Mouse (Mus musculus): ENCODE measurements around the gene Gpr146. TPM values are rescaled to one million over a fixed set of nuclear protein-coding genes. Genes with fewer than 3 reads are reported as not detected.
A peak's percentile ranks its signal among the peaks of the same experiment; 100 is the strongest.

Gpr146 gene
- total RNA-seq, 2 experiments from 2014 or later: 39.6 to 40.5 TPM

- peak in 1 of 2 experiments; percentile 12 for DNase-seq
Measured at GRCm38 (mm10) chr5:139399991-139400390, 22.5 kb downstream of the Gpr146 start.

- DNase-seq: no peak
Measured at GRCm38 (mm10) chr5:139402106-139402505, 24.6 kb downstream of the Gpr146 start.

GRCm38 (mm10) chr5:139403692-139404260 lies 26.3 kb downstream of the Gpr146 start:
- DNase-seq: no peak

GRCm38 (mm10) chr5:139404801-139405401 lies 27.4 kb downstream of the Gpr146 start, which contains the start of gene C130050O18Rik:
Gene C130050O18Rik (plus strand): TSS chr5:139405280.
- peak in 1 of 2 experiments; percentile 37 for DNase-seq

DNA sequence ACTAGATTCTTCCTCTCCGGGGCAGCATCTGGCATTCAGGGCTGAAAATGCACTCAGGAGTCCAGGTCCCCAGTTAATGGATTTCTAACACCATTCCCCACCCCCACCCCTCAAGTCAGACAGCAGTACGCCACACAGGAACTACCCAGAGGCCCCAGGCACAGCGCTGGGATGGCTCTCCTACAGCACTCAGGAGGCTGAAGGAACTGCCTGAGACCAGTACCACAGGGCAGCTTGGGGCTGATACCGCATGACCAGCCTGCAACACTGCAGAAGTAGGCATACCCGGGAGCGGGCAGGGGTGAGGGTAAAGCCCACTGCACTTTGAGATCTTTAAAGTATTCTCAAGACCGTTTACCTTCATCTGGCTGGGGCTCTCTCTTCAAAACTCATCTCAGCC lies 28.0 kb downstream of the Gpr146 start:
- no peak for DNase-seq

DNA sequence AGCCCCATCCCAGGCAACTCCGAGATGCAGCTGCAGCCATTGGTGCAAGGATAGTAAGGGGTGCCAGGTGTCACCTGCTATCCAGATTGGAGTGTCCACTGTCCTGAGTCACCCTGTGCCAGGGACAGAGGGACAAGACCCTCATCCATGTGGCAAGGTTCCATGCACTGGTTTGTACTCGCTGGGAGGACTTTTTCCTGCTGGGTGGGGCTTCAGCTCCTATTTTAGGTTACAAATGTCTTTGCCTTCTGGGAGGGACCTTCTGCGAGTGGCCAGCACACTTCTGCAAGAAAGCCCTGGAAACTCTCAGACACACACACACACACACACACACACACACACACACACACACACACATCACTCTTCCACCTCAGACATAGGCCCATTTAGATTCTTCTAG lies 28.5 kb downstream of the Gpr146 start:
- DNase-seq: peak; percentile 59 to 76

- DNase-seq: peak; percentile 70 to 72
Measured at GRCm38 (mm10) chr5:139407121-139407885, 29.8 kb downstream of the Gpr146 start.

- peak; percentile 41 to 77 for DNase-seq
Measured at GRCm38 (mm10) chr5:139408511-139408910, 31.0 kb downstream of the Gpr146 start.

DNA sequence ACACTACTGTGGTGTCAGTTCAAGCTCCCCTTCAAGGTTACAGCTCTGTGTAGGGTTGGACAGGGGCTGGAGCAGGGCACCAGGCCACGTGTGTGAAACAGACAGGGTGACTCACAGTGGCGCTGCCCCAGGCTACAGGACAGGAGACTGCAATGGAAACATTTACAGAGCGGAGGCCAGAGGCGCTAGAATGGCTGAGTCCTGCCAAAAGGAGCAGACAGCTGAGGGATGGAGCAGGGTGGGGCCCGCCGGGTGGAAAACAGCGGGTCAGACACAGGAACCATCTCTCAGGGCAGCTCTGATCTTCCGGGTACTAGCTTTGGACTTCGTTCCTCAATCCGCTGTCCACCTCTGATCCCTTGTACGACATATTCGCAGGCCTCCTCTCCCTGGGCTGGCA lies 31.9 kb downstream of the Gpr146 start:
- peak; percentile 84 to 93 for DNase-seq

GRCm38 (mm10) chr5:139410056-139410455 lies 32.6 kb downstream of the Gpr146 start:
- DNase-seq: peak in 1 of 2 experiments; percentile 37

GRCm38 (mm10) chr5:139411117-139411516 lies 33.6 kb downstream of the Gpr146 start:
- no peak for DNase-seq

- no peak for DNase-seq
Measured at GRCm38 (mm10) chr5:139411665-139412314, 34.3 kb downstream of the Gpr146 start.

DNA sequence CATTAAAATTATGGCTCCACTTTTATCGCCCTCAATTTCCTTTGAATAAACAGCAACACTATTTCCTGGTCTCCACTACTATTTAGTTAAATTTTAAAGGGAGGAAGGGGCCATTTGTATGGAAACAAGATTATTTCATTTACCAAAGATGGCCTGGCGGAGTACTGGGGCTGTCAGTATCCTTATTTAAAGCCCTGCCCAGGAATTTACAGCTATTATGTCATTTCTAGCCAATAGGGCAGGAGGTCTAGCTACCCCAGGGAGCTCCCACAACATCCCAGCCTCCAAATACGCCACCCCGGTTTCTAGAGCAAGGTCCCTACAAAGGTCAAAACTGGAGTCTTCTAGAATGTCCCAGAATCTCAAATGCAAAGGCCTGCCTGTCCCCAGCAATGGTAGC lies 36.0 kb downstream of the Gpr146 start:
- DNase-seq: no peak

GRCm38 (mm10) chr5:139415001-139415400 lies 37.5 kb downstream of the Gpr146 start:
- DNase-seq: no peak

- no peak for DNase-seq
Measured at GRCm38 (mm10) chr5:139416942-139417341, 39.4 kb downstream of the Gpr146 start.

- no peak for DNase-seq
Measured at GRCm38 (mm10) chr5:139417480-139417879, 40.0 kb downstream of the Gpr146 start.

GRCm38 (mm10) chr5:139418110-139418509 lies 40.6 kb downstream of the Gpr146 start:
- DNase-seq: no peak

DNA sequence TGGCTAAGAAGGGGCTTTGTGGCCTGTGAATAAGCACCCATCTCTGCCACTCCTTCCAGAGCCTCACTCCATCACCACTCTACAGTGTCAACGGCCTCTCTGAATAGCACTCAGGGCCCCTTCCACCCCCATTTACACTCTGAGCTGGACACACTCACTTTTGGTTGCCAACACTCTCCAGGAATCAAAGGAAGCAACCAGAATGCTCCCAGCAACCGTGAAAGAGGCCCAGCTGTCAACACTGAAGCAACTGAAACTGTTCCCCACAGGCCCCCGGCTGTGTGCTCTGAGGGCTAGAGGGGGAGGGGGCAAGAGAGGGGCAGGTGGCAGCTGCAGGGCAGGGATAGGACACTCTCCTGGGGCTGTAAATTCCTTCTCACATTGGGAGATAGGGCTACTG lies 41.1 kb downstream of the Gpr146 start:
- no peak for DNase-seq

- DNase-seq: no peak
Measured at GRCm38 (mm10) chr5:139423026-139423865, 45.7 kb downstream of the Gpr146 start, which contains the start of gene Gper1. Gene Gper1 (plus strand): TSS chr5:139423151.

DNA sequence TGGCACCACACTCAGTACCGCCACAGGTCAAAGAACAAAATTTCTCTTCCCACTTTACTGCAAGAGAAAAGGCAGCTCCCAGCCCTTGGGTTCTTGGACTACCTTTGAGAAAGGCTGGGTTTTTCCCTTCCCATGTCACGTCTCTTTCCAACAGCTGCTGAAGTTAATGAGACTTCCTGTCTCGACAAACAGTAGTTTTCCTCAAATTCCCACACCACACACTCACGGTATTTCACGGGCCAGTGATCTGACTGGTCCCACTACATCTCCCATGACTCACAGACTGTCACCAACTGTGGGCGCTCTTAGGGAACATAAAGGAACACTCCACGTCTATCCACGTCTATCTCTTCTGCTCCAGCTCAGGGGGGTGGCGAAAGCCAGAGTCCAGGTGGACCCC lies 47.7 kb downstream of the Gpr146 start:
- no peak for DNase-seq

GRCm38 (mm10) chr5:139427001-139427400 lies 49.5 kb downstream of the Gpr146 start:
- DNase-seq: no peak

- peak; percentile 57 to 66 for DNase-seq
Measured at GRCm38 (mm10) chr5:139427989-139428388, 50.5 kb downstream of the Gpr146 start.
